Comparison of ENCODE assay signal across 8 mouse cellular contexts in genomic region chr14:100283411-100284118, GRCm38 (mm10). TPM values are rescaled to one million over a fixed set of nuclear protein-coding genes. Genes with fewer than 3 reads are reported as not detected.
DNase-seq lines count a peak whose midpoint lies in the region; ATAC-seq and TF ChIP-seq lines count a peak whose summit lies in the region.

No protein-coding gene starts in this region.

- ATAC-seq in lung, embryonic 14.5 days (ENCODE audit: insufficient read depth): peak; percentile 3; the same call in 1 of the 2 replicates

- no peaks in the 10 kb centered on the region for H3K36me3 ChIP-seq in lung, embryonic 14.5 days (ENCODE audit: insufficient read depth)

- H3K4me3 ChIP-seq in left cerebral cortex, adult 2 months: peak overlapping the region; percentile 72
- peak overlapping the region; percentile 66 for H3K4me3 ChIP-seq in lung, embryonic 14.5 days (ENCODE audit: low read depth, low read length)

- H3K4me1 ChIP-seq in lung, embryonic 14.5 days (ENCODE audit: insufficient read depth): peaks cover 5% of the 10 kb centered on the region; the same call in 1 of the 2 replicates

- intact Hi-C loops in left cerebral cortex, adult 2 months (cut with DNase I): loop anchor here (1.0 to 5.0 kb wide), 4 partner anchors 72 to 341 kb away; no protein-coding TSS in a partner anchor

- no peaks in the 10 kb centered on the region for H3K27me3 ChIP-seq in lung, embryonic 14.5 days (ENCODE audit: insufficient read depth, low read length)

- under 1% methylated on average over 26 of the region's 27 CpGs for WGBS in lung, embryonic 14.5 days

- H3K9me3 ChIP-seq in lung, embryonic 14.5 days (ENCODE audit: low read depth, low read length): no peaks in the 10 kb centered on the region

- H3K4me2 ChIP-seq in lung, embryonic 14.5 days: peak overlapping the region; percentile 82

- peak overlapping the region; percentile 95 for H3K27ac ChIP-seq in left cerebral cortex, adult 2 months
- peak overlapping the region; percentile 94 for H3K27ac ChIP-seq in lung, embryonic 14.5 days (ENCODE audit: low read depth)

- TF ChIP-seq CTCF in left cerebral cortex, adult 2 months (IDR thresholded peaks at IDR 0.05): no peak
- TF ChIP-seq CTCF in lung, embryonic 14.5 days (IDR thresholded peaks at IDR 0.05; ENCODE audit: low read depth): no peak

- no peak for DNase-seq in left cerebral cortex, adult 2 months (ENCODE audit: extremely low spot score in 1 of 2, low spot score in 2 of 2)
- no peak for DNase-seq in left cerebral cortex, adult 11 months (ENCODE audit: low spot score)
- DNase-seq in cerebellum, postnatal 10 days: peak; percentile 70 to 73
- DNase-seq in gastrocnemius, postnatal 25 days: peak; percentile 26
- peak; percentile 59 for DNase-seq in kidney, adult 18-20 months
- peak; percentile 69 for DNase-seq in lung, embryonic 14.5 days
- peak; percentile 45 for DNase-seq in right cerebral cortex, postnatal 14 days
- no peak for DNase-seq in MN1 (ENCODE audit: low spot score)

- H3K9ac ChIP-seq in lung, embryonic 14.5 days: peak overlapping the region; percentile 68

RNA-seq across cellular contexts. Expression of gene Klf12, which starts 0.9 kb away (rescaled TPM):
- 10 to 100 TPM; 53.6 to 55.7 TPM for total RNA-seq in left cerebral cortex, adult 2 months (2021)
- total RNA-seq in gastrocnemius, postnatal 25 days (2021): 10 to 100 TPM; 12.2 to 14.5 TPM
- polyA plus RNA-seq in lung, embryonic 14.5 days (2014; fragmentation: Nextera tagmentation; extraction: Ambion mirVana): 12.7 and 15.4 TPM in 2 replicates

Comparison
In these comparisons a context has a peak if more than half of its experiments do, and no peak if none do; other contexts are left out.
1. DNase-seq: peak in cerebellum, postnatal 10 days (2 of 2), gastrocnemius, postnatal 25 days (single experiment), kidney, adult 18-20 months (single experiment), lung, embryonic 14.5 days (single experiment) and right cerebral cortex, postnatal 14 days (single experiment); none in left cerebral cortex, adult 2 months (0 of 2), left cerebral cortex, adult 11 months (single experiment) and MN1 (single experiment).